Mouse (Mus musculus) heart, adult 2 months (tissue): Measurements from ENCODE around the gene Nrp2.

ENCODE experiments used
- CTCF ChIP-seq: fragments of 200-600 bp; IDR thresholded peaks from 2 replicates; pipeline ENCODE4 v1.8.1; 2022; ENCODE audit warnings: antibody characterized with exemption, mild to moderate bottlenecking, moderate library complexity
- POLR2A ChIP-seq: fragments of 200-500 bp; IDR thresholded peaks from 2 replicates; pipeline ENCODE4 v1.6.1; 2011; ENCODE audit warnings: mild to moderate bottlenecking, low read depth, low read length, control low read depth; ENCODE audit not compliant: insufficient read depth

GRCm38 (mm10) chr1:62774288-62775218 lies 71.5 kb downstream of the Nrp2 start:
- peak; percentile 48 for TF ChIP-seq CTCF
- no peak for TF ChIP-seq POLR2A
